ENCODE assay signal across 16 mouse cellular contexts in the genomic region with DNA sequence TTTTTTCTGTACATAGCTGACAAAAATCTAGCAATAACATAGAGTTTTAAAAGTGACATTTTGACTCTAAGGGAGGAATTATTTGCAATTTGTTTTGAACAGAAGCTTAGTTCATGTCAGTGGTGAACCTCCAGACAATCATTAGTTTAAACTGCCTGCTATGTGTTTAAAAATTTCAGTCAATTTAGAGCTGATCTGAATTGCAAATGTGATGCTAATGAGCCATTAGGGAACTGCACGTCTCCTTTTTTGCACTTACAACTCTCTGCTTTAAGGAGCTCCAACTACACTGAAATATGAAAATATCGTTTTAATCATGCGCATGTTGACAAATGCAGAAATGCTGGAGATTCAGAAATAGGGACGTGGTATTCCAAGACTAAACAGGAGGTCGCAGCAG. TPM values are rescaled to one million over a fixed set of nuclear protein-coding genes. Genes with fewer than 3 reads are reported as not detected.
DNase-seq lines count a peak whose midpoint lies in the region; ATAC-seq and TF ChIP-seq lines count a peak whose summit lies in the region.
"Had no signal": no experiment of that assay in that cellular context is flagged by ENCODE, and none has a peak within 500 bp of the region (broad histone marks: within the 10 kb centered on the region; RNA-seq: fewer than 3 reads in every experiment).

No protein-coding gene starts in this region.

- 6% methylated on average over 5 of the region's 5 CpGs for WGBS in forebrain, embryonic 14.5 days
- 20% methylated on average over 5 of the region's 5 CpGs for WGBS in hindbrain, embryonic 16.5 days
- 31% methylated on average over 5 of the region's 5 CpGs for WGBS in midbrain, postnatal 0 days

- TF ChIP-seq CTCF in midbrain, postnatal 0 days (IDR thresholded peaks at IDR 0.05), result no peak

- H3K9ac ChIP-seq in forebrain, embryonic 14.5 days (ENCODE audit: low read length), result no peak overlapping the region
- no peak overlapping the region for H3K9ac ChIP-seq in hindbrain, embryonic 16.5 days (ENCODE audit: low read depth, low read length)
- H3K9ac ChIP-seq in midbrain, postnatal 0 days (replicated peaks; ENCODE audit: low read length, poor library complexity, severe bottlenecking), result no peak overlapping the region
- H3K9ac ChIP-seq: liver, embryonic 12.5 days; stomach, embryonic 15.5 days had no signal

- no peaks in the 10 kb centered on the region for H3K27me3 ChIP-seq in forebrain, embryonic 14.5 days (replicated peaks; ENCODE audit: control insufficient read depth, insufficient read depth, low read length)
- H3K27me3 ChIP-seq in hindbrain, embryonic 16.5 days (replicated peaks; ENCODE audit: control insufficient read depth, insufficient read depth, low read length), result no peaks in the 10 kb centered on the region
- no peaks in the 10 kb centered on the region for H3K27me3 ChIP-seq in midbrain, postnatal 0 days (ENCODE audit: insufficient read depth, low read length)
- H3K27me3 ChIP-seq: CH12.LX; liver, embryonic 12.5 days; stomach, embryonic 15.5 days had no signal

- H3K4me1 ChIP-seq in forebrain, embryonic 14.5 days (ENCODE audit: control insufficient read depth, insufficient read depth, low read length), result peaks cover 26% of the 10 kb centered on the region
- peaks cover 20% of the 10 kb centered on the region for H3K4me1 ChIP-seq in hindbrain, embryonic 16.5 days (ENCODE audit: control insufficient read depth, insufficient read depth, low read depth, low read length)
- peaks cover 6% of the 10 kb centered on the region; the same call in 1 of the 2 replicates for H3K4me1 ChIP-seq in midbrain, postnatal 0 days (ENCODE audit: insufficient read depth, low read length)
- H3K4me1 ChIP-seq: liver, embryonic 12.5 days; stomach, embryonic 15.5 days had no signal

- peak overlapping the region; percentile 34 for H3K4me2 ChIP-seq in forebrain, embryonic 14.5 days (ENCODE audit: low read length)
- peak overlapping the region; percentile 27 for H3K4me2 ChIP-seq in hindbrain, embryonic 16.5 days (ENCODE audit: low read length)
- 0 out of 2 replicates have a peak overlapping the region, but pooled peaks have one; percentile 4 for H3K4me2 ChIP-seq in midbrain, postnatal 0 days (ENCODE audit: low read depth, low read length, poor library complexity, severe bottlenecking)
- H3K4me2 ChIP-seq: heart, embryonic 11.5 days; liver, embryonic 12.5 days; stomach, embryonic 15.5 days had no signal

- peak; percentile 16 for DNase-seq in heart, adult 11 months
- DNase-seq in heart, adult 8-10 months (ENCODE audit: low spot score), result no peak
- peak; percentile 87 for DNase-seq in forebrain, embryonic 14.5 days (ENCODE audit: low spot score)
- peak; percentile 42 for DNase-seq in midbrain, postnatal 0 days (ENCODE audit: low spot score)
- no peak for DNase-seq in cerebellum, adult 11 months
- DNase-seq: cerebellum, adult 9-11 months; heart, postnatal 36 days; thymus, postnatal 36 days had no signal

- H3K4me3 ChIP-seq in forebrain, embryonic 14.5 days (ENCODE audit: low read depth, low read length), result no peak overlapping the region
- no peak overlapping the region for H3K4me3 ChIP-seq in hindbrain, embryonic 16.5 days (ENCODE audit: low read length)
- H3K4me3 ChIP-seq in midbrain, postnatal 0 days (ENCODE audit: low read depth, low read length), result no peak overlapping the region
- H3K4me3 ChIP-seq: liver, embryonic 12.5 days; stomach, embryonic 15.5 days had no signal

- no peaks in the 10 kb centered on the region for H3K36me3 ChIP-seq in forebrain, embryonic 14.5 days (ENCODE audit: control insufficient read depth, insufficient read depth, low read length)
- no peaks in the 10 kb centered on the region for H3K36me3 ChIP-seq in hindbrain, embryonic 16.5 days (ENCODE audit: control insufficient read depth, insufficient read depth, low read length)
- no peaks in the 10 kb centered on the region for H3K36me3 ChIP-seq in midbrain, postnatal 0 days (ENCODE audit: insufficient read depth, low read length)
- H3K36me3 ChIP-seq: liver, embryonic 12.5 days; stomach, embryonic 15.5 days had no signal

- H3K27ac ChIP-seq in forebrain, embryonic 14.5 days (ENCODE audit: low read depth, low read length), result peak overlapping the region; percentile 80
- H3K27ac ChIP-seq in hindbrain, embryonic 16.5 days (ENCODE audit: low read depth, low read length), result peak overlapping the region; percentile 60
- H3K27ac ChIP-seq in midbrain, postnatal 0 days (ENCODE audit: low read depth, low read length), result peak overlapping the region; percentile 71
- H3K27ac ChIP-seq: liver, embryonic 12.5 days; stomach, embryonic 15.5 days had no signal

- no peaks in the 10 kb centered on the region for H3K9me3 ChIP-seq in forebrain, embryonic 14.5 days (replicated peaks; ENCODE audit: control insufficient read depth, low read length)
- H3K9me3 ChIP-seq in hindbrain, embryonic 16.5 days (ENCODE audit: control insufficient read depth, low read length), result no peaks in the 10 kb centered on the region
- H3K9me3 ChIP-seq in midbrain, postnatal 0 days (ENCODE audit: low read length), result no peaks in the 10 kb centered on the region
- H3K9me3 ChIP-seq: liver, embryonic 12.5 days; stomach, embryonic 15.5 days had no signal

- peak; percentile 87 for ATAC-seq in forebrain, embryonic 14.5 days
- ATAC-seq in hindbrain, embryonic 16.5 days, result peak; percentile 69
- peak; percentile 42 for ATAC-seq in midbrain, postnatal 0 days (ENCODE audit: low FRiP score)
- ATAC-seq in monocyte, adult 5-6 weeks (replicated peaks; ENCODE audit: insufficient number of reproducible peaks, low FRiP score, low TSS enrichment, poor library complexity, severe bottlenecking), result no peak
- no peak for ATAC-seq in erythroid progenitor cell, adult 5-6 weeks (replicated peaks; ENCODE audit: low FRiP score, poor library complexity, severe bottlenecking)
- ATAC-seq: activated CD4-positive, CD25-positive, alpha-beta regulatory T cell, adult 4 months; liver, embryonic 12.5 days had no signal

RNA-seq across cellular contexts. Expression of a gene that starts 38.2 kb away (rescaled TPM):
- total RNA-seq in heart, adult 8-10 months (2022), result 100 to 1,000 TPM in 1 of 4 experiments, 10 to 100 TPM in 3; 56.5 to 110 (median 69.7) TPM
- polyA plus RNA-seq in forebrain, embryonic 14.5 days (2014; fragmentation: Nextera tagmentation; extraction: Ambion mirVana), result 2.0 and 2.4 TPM in 2 replicates
- 3.2 and 3.4 TPM in 2 replicates for polyA plus RNA-seq in hindbrain, embryonic 16.5 days (2015; fragmentation: Nextera tagmentation; extraction: Ambion mirVana)
- 1.5 and 1.6 TPM in 2 replicates for total RNA-seq in midbrain, postnatal 0 days (2014; rRNA removed)
- 1.8 and 3.2 TPM in 2 replicates for polyA plus RNA-seq in midbrain, postnatal 0 days (2015; fragmentation: Nextera tagmentation; extraction: Ambion mirVana)
- 4.5 to 11.9 TPM (median 10.6 TPM) in 3 replicates for total RNA-seq in monocyte, adult 5-6 weeks (2017)
- total RNA-seq in erythroid progenitor cell, adult 5-6 weeks (2015; ENCODE audit: low replicate concordance), result 5.8 TPM in 1 of 2 replicates, not detected in the other
- total RNA-seq in erythroid progenitor cell, adult 5-6 weeks (2017; ENCODE audit: low replicate concordance), result 1.7 TPM in 1 of 2 replicates, not detected in the other

Comparison
In these comparisons a context has a peak if more than half of its experiments do, and no peak if none do; other contexts are left out.
1. DNase-seq: peak in heart, adult 11 months (single experiment), forebrain, embryonic 14.5 days (single experiment) and midbrain, postnatal 0 days (single experiment); none in heart, adult 8-10 months (single experiment) and cerebellum, adult 11 months (single experiment).
2. ATAC-seq: peak in forebrain, embryonic 14.5 days (single experiment), hindbrain, embryonic 16.5 days (single experiment) and midbrain, postnatal 0 days (single experiment); none in monocyte, adult 5-6 weeks (single experiment) and erythroid progenitor cell, adult 5-6 weeks (single experiment).
3. Peak in every context shown above with its lines, with median percentiles within 50 percentile points of each other: H3K27ac ChIP-seq and H3K4me2 ChIP-seq.